Mouse (Mus musculus) heart, adult 2 months (tissue): ENCODE results near the gene Rarg. TPM values are rescaled to one million over a fixed set of nuclear protein-coding genes. Genes with fewer than 3 reads are reported as not detected.

Source experiments
- DNase-seq, 2 experiments: peaks; one replicate each; pipeline ENCODE4 v3.0.0; 2021
- H3K27ac ChIP-seq: fragments of 200-600 bp; 2 replicates; pipeline ENCODE4 v1.8.1; 2022
- H3K27me3 ChIP-seq: fragments of 200-500 bp; 2 replicates; pipeline ENCODE4 v1.6.1; 2012; ENCODE audit warnings: mild to moderate bottlenecking, low read length, inconsistent platforms, mixed read lengths; ENCODE audit not compliant: control insufficient read depth, insufficient read depth
- H3K36me3 ChIP-seq: fragments of 200-500 bp; 2 replicates; pipeline ENCODE4 v1.6.1; 2012; ENCODE audit warnings: low read length, inconsistent platforms; ENCODE audit not compliant: control insufficient read depth, insufficient read depth
- H3K4me1 ChIP-seq: fragments of 200-500 bp; 2 replicates; pipeline ENCODE4 v1.6.1; 2011; ENCODE audit warnings: low read length; ENCODE audit not compliant: control insufficient read depth, insufficient read depth
- H3K4me3 ChIP-seq: fragments of 200-600 bp; 2 replicates; pipeline ENCODE4 v1.8.1; 2022
- H3K79me2 ChIP-seq: fragments of 200-500 bp; replicated peaks from 2 replicates; pipeline ENCODE4 v1.6.1; 2012; ENCODE audit warnings: mild to moderate bottlenecking, inconsistent platforms, low read length, moderate library complexity, mixed read lengths; ENCODE audit not compliant: control insufficient read depth, insufficient read depth
- H3K9ac ChIP-seq: fragments of 200-500 bp; 2 replicates; pipeline ENCODE4 v1.6.1; 2012; ENCODE audit warnings: low read depth, mild to moderate bottlenecking, control low read depth, inconsistent platforms, low read length, mixed read lengths
- CTCF ChIP-seq: fragments of 200-600 bp; IDR thresholded peaks from 2 replicates; pipeline ENCODE4 v1.8.1; 2022; ENCODE audit warnings: antibody characterized with exemption, mild to moderate bottlenecking, moderate library complexity
- EP300 ChIP-seq: fragments of 200-500 bp; IDR thresholded peaks from 2 replicates; pipeline ENCODE4 v1.6.1; 2011; ENCODE audit warnings: low read depth, low read length, control low read depth; ENCODE audit not compliant: insufficient read depth
- POLR2A ChIP-seq: fragments of 200-500 bp; IDR thresholded peaks from 2 replicates; pipeline ENCODE4 v1.6.1; 2011; ENCODE audit warnings: mild to moderate bottlenecking, low read depth, low read length, control low read depth; ENCODE audit not compliant: insufficient read depth
- WGBS: fragments of 180-500 bp; shearing (Covaris S2); methylation state at CpG from one replicate; pipeline ENCODE4 v1.1.7; 2018; 5-methylcytosine and 5-hydroxymethylcytosine counted together
- intact Hi-C: fragments of 180-260 bp; cut with DNase I; formaldehyde crosslinking; loops from one replicate; pipeline ENCODE4 v1.15.1; 2025
- polyA plus RNA-seq: library from polyadenylated mRNA; depleted of rRNA; stranded (reverse); fragments of >200 nt; gene quantifications from 2 replicates; pipeline ENCODE4 v1.2.3, GENCODE M21; 2012
- total RNA-seq, 2 experiments: library from RNA; stranded (reverse); gene quantifications; 2 replicates each; pipeline ENCODE4 v1.2.3; 2021

Gene Rarg
- total and polyA plus RNA-seq, 3 experiments, result 18.1 to 20.3 (median 19.9) TPM

GRCm38 (mm10) chr15:102247252-102248130 is 9.8 kb downstream of the Rarg start:
- peak overlapping the region; percentile 96 for H3K27ac ChIP-seq
- under 1% methylated on average over 62 of the region's 65 CpGs for WGBS
- peak overlapping the region; percentile 87 for H3K9ac ChIP-seq
- peaks cover 2% of the 10 kb centered on the region; the same call in 1 of the 2 replicates for H3K79me2 ChIP-seq
- peak overlapping the region; percentile 78 for H3K4me3 ChIP-seq
- intact Hi-C loops, result loop anchor here (2.0 kb wide), 3 partner anchors 31 to 145 kb away; partner anchors contain the start of genes Csad and Mfsd5
- H3K36me3 ChIP-seq, result no peaks in the 10 kb centered on the region
- peak; percentile 89 for DNase-seq
- TF ChIP-seq EP300, result peak; percentile 10; the same call in 1 of the 2 replicates
- TF ChIP-seq CTCF, result peak; percentile 30
- peak; percentile 66; the same call in 1 of the 2 replicates for TF ChIP-seq POLR2A
- no peaks in the 10 kb centered on the region for H3K27me3 ChIP-seq
- H3K4me1 ChIP-seq, result peaks cover 8% of the 10 kb centered on the region

- intact Hi-C loops, result loop anchor here (2.0 kb wide), 2 partner anchors 42 to 144 kb away; partner anchors contain the start of gene Csad
- Histone ChIP-seq H3K27ac (peak overlapping the region; percentile 96), H3K4me3 (peak overlapping the region; percentile 78), H3K36me3 (no peaks in the 10 kb centered on the region), H3K79me2 (peaks cover 2% of the 10 kb centered on the region; the same call in 1 of the 2 replicates), H3K9ac (peak overlapping the region; percentile 90), H3K27me3 (no peaks in the 10 kb centered on the region), H3K4me1 (peaks cover 10% of the 10 kb centered on the region)
- TF ChIP-seq EP300 (peak; percentile 82), POLR2A (peak; percentile 91), CTCF (no peak)
- 1% methylated on average over 31 of the region's 35 CpGs for WGBS
- peak; percentile 95 to 98 for DNase-seq
These were observed 10.5 kb downstream of the Rarg start for GRCm38 (mm10) chr15:102246866-102247251.

- Histone ChIP-seq H3K36me3 (no peaks in the 10 kb centered on the region), H3K79me2 (peaks cover 2% of the 10 kb centered on the region; the same call in 1 of the 2 replicates), H3K27me3 (no peaks in the 10 kb centered on the region), H3K4me3 (peak overlapping the region; percentile 78), H3K27ac (peak overlapping the region; percentile 96), H3K9ac (peak overlapping the region; percentile 90), H3K4me1 (peaks cover 15% of the 10 kb centered on the region)
- 0 out of 2 replicates have a peak, but pooled peaks have one; percentile 13 for TF ChIP-seq EP300
- TF ChIP-seq CTCF, result no peak
- peak; percentile 89 for TF ChIP-seq POLR2A
- DNase-seq, result peak; percentile 84 to 86
- intact Hi-C loops, result loop anchor here (2.0 kb wide), 2 partner anchors 41 to 143 kb away; partner anchors contain the start of gene Csad
- WGBS, result under 1% methylated on average over 43 of the region's 44 CpGs
These were observed 11.2 kb downstream of the Rarg start for GRCm38 (mm10) chr15:102245891-102246741.

- WGBS, result 18% methylated on average over 14 of the region's 14 CpGs
- TF ChIP-seq EP300 (no peak), POLR2A (peak; percentile 80), CTCF (no peak)
- Histone ChIP-seq H3K4me3 (peak overlapping the region; percentile 78), H3K27me3 (no peaks in the 10 kb centered on the region), H3K79me2 (peaks cover 2% of the 10 kb centered on the region; the same call in 1 of the 2 replicates), H3K36me3 (no peaks in the 10 kb centered on the region), H3K4me1 (peaks cover 18% of the 10 kb centered on the region), H3K27ac (peak overlapping the region; percentile 96), H3K9ac (peak overlapping the region; percentile 90)
- intact Hi-C loops, result no loop called here
- DNase-seq, result peak; percentile 60 to 61
These were observed 11.8 kb downstream of the Rarg start for GRCm38 (mm10) chr15:102245461-102245881.
